Mouse (Mus musculus): ENCODE data around the gene Saa3. TPM values are rescaled to one million over a fixed set of nuclear protein-coding genes. Genes with fewer than 3 reads are reported as not detected.
"Not testable (repeated sequence)": the region's sequence is repeated elsewhere in the genome, so short reads cannot be mapped to it uniquely, and the experiment has no call there.

Saa3 gene
- total and polyA plus RNA-seq, 3 experiments, result 1.0 TPM; not detected in 2

GRCm38 (mm10) chr7:46746381-46746780, 30.9 kb upstream of the Saa3 start:
- Histone ChIP-seq H3K36me3 (replicated peaks) (no peaks in the 10 kb centered on the region), H3K27me3 (ENCODE audit: insufficient read depth, low read length) (peaks cover 45% of the 10 kb centered on the region), H3K4me1 (ENCODE audit: insufficient read depth, low read depth, low read length) (no peaks in the 10 kb centered on the region), H3K4me3 (ENCODE audit: low read depth, low read length) (no peak overlapping the region), H3K9me3 (replicated peaks) (no peaks in the 10 kb centered on the region)
- DNase-seq (ENCODE audit: low spot score), result no peak
- TF ChIP-seq GATA2 (IDR thresholded peaks at IDR 0.05; ENCODE audit: borderline replicate concordance, low read depth, low read length), result no peak
- TF ChIP-seq GATA1 (IDR thresholded peaks at IDR 0.05; ENCODE audit: borderline replicate concordance, low read length), result no peak
- no peak for TF ChIP-seq TAL1 (conservative IDR thresholded peaks at IDR 0.05; ENCODE audit: low read depth, low read length)
- no peak for TF ChIP-seq POLR2AphosphoS5 (IDR thresholded peaks at IDR 0.05; ENCODE audit: insufficient replicate concordance, low read depth, low read length)
- TF ChIP-seq CTCF (IDR thresholded peaks at IDR 0.05; ENCODE audit: low read depth, low read length), result no peak
- no peak for ATAC-seq (ENCODE audit: extremely low read depth, insufficient number of reproducible peaks, low FRiP score, poor library complexity, severe bottlenecking)

- H3K9me3 ChIP-seq (replicated peaks), result no peaks in the 10 kb centered on the region
- H3K4me3 ChIP-seq (ENCODE audit: low read depth, low read length), result no peak overlapping the region
- H3K27me3 ChIP-seq (ENCODE audit: insufficient read depth, low read length), result peaks cover 48% of the 10 kb centered on the region
- no peak for DNase-seq (ENCODE audit: low spot score)
- TF ChIP-seq GATA1 (IDR thresholded peaks at IDR 0.05; ENCODE audit: borderline replicate concordance, low read length), result no peak
- ATAC-seq (ENCODE audit: extremely low read depth, insufficient number of reproducible peaks, low FRiP score, poor library complexity, severe bottlenecking), result no peak
- no peaks in the 10 kb centered on the region for H3K4me1 ChIP-seq (ENCODE audit: insufficient read depth, low read depth, low read length)
- H3K36me3 ChIP-seq (replicated peaks), result no peaks in the 10 kb centered on the region
Measured at GRCm38 (mm10) chr7:46745816-46746215, 30.3 kb upstream of the Saa3 start.

DNA sequence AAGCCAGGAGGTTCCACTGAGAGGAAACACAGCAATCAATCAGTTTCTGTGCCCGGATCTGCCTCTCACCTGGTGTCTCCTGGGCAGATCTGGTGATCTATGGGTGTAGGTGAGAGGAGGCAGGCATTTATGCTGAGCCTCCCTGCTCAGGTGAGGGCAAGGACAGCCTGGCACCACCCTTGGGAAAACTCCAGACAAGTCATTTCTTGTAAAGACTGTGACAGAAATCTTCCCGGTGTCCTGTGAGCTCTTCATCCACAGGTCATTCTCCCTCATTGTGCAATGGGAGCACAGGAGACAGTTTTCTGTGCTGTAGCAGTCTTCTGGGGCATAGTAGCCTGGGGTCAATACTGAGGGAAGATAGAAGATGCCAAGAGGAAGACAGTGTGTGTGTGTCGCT, 27.4 kb upstream of the Saa3 start, which contains the start of gene Saa1:
TSS of gene Saa1 (minus strand) at position 101 of the 400 bp plus-strand sequence.
- H3K4me3 ChIP-seq (ENCODE audit: low read depth, low read length); DNase-seq (ENCODE audit: low spot score); ATAC-seq (ENCODE audit: extremely low read depth, insufficient number of reproducible peaks, low FRiP score, poor library complexity, severe bottlenecking); H3K9me3 ChIP-seq (replicated peaks); H3K4me1 ChIP-seq (ENCODE audit: insufficient read depth, low read depth, low read length); H3K36me3 ChIP-seq (replicated peaks): not testable (repeated sequence)
- peaks cover 44% of the 10 kb centered on the region for H3K27me3 ChIP-seq (ENCODE audit: insufficient read depth, low read length)

- H3K27me3 ChIP-seq (ENCODE audit: insufficient read depth, low read length), result peaks cover 28% of the 10 kb centered on the region
- H3K36me3 ChIP-seq (replicated peaks); DNase-seq (ENCODE audit: low spot score); H3K4me3 ChIP-seq (ENCODE audit: low read depth, low read length); ATAC-seq (ENCODE audit: extremely low read depth, insufficient number of reproducible peaks, low FRiP score, poor library complexity, severe bottlenecking); H3K9me3 ChIP-seq (replicated peaks); H3K4me1 ChIP-seq (ENCODE audit: insufficient read depth, low read depth, low read length): not testable (repeated sequence)
Measured at GRCm38 (mm10) chr7:46740041-46740440, 24.5 kb upstream of the Saa3 start.

DNA sequence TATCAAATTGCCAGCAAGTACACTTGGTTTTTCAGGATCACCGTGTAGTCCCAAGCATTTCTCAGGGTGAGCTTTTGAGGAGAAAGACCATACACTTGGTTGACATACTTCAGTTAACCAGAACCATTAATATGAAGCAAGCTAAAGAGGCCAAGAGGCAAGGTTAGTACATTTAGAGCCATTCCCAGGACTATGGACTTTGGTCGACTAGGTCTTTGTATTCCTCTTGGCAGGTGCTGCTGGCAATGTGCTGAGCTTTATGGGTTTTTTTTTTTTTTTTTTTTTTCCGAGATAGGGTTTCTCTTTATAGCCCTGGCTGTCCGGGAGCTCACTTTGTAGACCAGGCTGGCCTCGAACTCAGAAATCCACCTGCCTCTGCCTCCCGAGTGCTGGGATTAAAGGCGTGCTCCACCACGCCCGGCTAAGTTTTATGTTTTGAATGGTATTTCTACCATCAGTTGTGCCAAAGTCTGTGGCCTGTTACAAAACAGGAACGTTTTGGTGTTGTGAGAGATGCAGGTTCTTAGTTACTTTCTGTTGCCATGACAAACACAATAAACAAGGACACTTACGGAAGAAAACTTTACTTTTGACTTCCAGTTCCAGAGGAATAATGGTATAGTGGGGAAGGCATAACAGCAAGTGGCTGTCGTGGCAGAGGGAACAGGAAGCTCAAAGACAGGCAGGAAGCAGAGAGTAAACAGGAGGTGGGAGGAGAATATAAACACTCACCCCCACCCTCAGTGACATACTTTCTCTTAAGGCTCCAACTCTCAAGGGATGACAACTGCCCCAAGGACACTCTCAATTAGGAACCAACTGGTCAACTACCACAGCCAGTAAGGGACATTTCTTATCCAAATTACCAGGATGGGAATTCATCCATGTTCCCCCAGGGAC, 23.3 kb upstream of the Saa3 start:
- no peak overlapping the region for H3K4me3 ChIP-seq (ENCODE audit: low read depth, low read length)
- ATAC-seq (ENCODE audit: extremely low read depth, insufficient number of reproducible peaks, low FRiP score, poor library complexity, severe bottlenecking), result no peak
- TF ChIP-seq GATA2 (IDR thresholded peaks at IDR 0.05; ENCODE audit: borderline replicate concordance, low read depth, low read length) (no peak), TAL1 (conservative IDR thresholded peaks at IDR 0.05; ENCODE audit: low read depth, low read length) (no peak), POLR2AphosphoS5 (IDR thresholded peaks at IDR 0.05; ENCODE audit: insufficient replicate concordance, low read depth, low read length) (no peak), CTCF (IDR thresholded peaks at IDR 0.05; ENCODE audit: low read depth, low read length) (no peak), GATA1 (IDR thresholded peaks at IDR 0.05; ENCODE audit: borderline replicate concordance, low read length) (no peak)
- no peaks in the 10 kb centered on the region for H3K9me3 ChIP-seq (replicated peaks)
- H3K4me1 ChIP-seq (ENCODE audit: insufficient read depth, low read depth, low read length), result peaks cover 6% of the 10 kb centered on the region; the same call in 1 of the 2 replicates
- peaks cover 31% of the 10 kb centered on the region for H3K27me3 ChIP-seq (ENCODE audit: insufficient read depth, low read length)
- DNase-seq (ENCODE audit: low spot score), result no peak
- H3K36me3 ChIP-seq (replicated peaks), result no peaks in the 10 kb centered on the region

GRCm38 (mm10) chr7:46734983-46735382, 19.5 kb upstream of the Saa3 start:
- TF ChIP-seq POLR2AphosphoS5 (IDR thresholded peaks at IDR 0.05; ENCODE audit: insufficient replicate concordance, low read depth, low read length), result no peak
- no peak for TF ChIP-seq CTCF (IDR thresholded peaks at IDR 0.05; ENCODE audit: low read depth, low read length)
- TF ChIP-seq TAL1 (conservative IDR thresholded peaks at IDR 0.05; ENCODE audit: low read depth, low read length), result no peak
- TF ChIP-seq GATA1 (IDR thresholded peaks at IDR 0.05; ENCODE audit: borderline replicate concordance, low read length), result no peak
- TF ChIP-seq GATA2 (IDR thresholded peaks at IDR 0.05; ENCODE audit: borderline replicate concordance, low read depth, low read length), result no peak
- H3K36me3 ChIP-seq (replicated peaks), result no peaks in the 10 kb centered on the region
- peaks cover 32% of the 10 kb centered on the region for H3K27me3 ChIP-seq (ENCODE audit: insufficient read depth, low read length)
- no peak for ATAC-seq (ENCODE audit: extremely low read depth, insufficient number of reproducible peaks, low FRiP score, poor library complexity, severe bottlenecking)
- H3K4me1 ChIP-seq (ENCODE audit: insufficient read depth, low read depth, low read length), result peaks cover 6% of the 10 kb centered on the region; the same call in 1 of the 2 replicates
- H3K9me3 ChIP-seq (replicated peaks), result no peaks in the 10 kb centered on the region
- no peak overlapping the region for H3K4me3 ChIP-seq (ENCODE audit: low read depth, low read length)
- no peak for DNase-seq (ENCODE audit: low spot score)

GRCm38 (mm10) chr7:46732458-46732857, 17.0 kb upstream of the Saa3 start, which contains the start of gene Saa4:
Saa4 (minus strand) TSS chr7:46732603.
- Histone ChIP-seq H3K4me3 (ENCODE audit: low read depth, low read length) (no peak within 1 kb of the TSS), H3K9me3 (replicated peaks) (no peaks in the 10 kb centered on the region), H3K27me3 (ENCODE audit: insufficient read depth, low read length) (peaks cover 41% of the 10 kb centered on the region), H3K36me3 (replicated peaks) (no peaks in the 10 kb centered on the region), H3K4me1 (ENCODE audit: insufficient read depth, low read depth, low read length) (peaks cover 6% of the 10 kb centered on the region; the same call in 1 of the 2 replicates)
- no peak for TF ChIP-seq GATA1 (IDR thresholded peaks at IDR 0.05; ENCODE audit: borderline replicate concordance, low read length)
- TF ChIP-seq GATA2 (IDR thresholded peaks at IDR 0.05; ENCODE audit: borderline replicate concordance, low read depth, low read length), result no peak
- no peak for TF ChIP-seq TAL1 (conservative IDR thresholded peaks at IDR 0.05; ENCODE audit: low read depth, low read length)
- no peak for TF ChIP-seq POLR2AphosphoS5 (IDR thresholded peaks at IDR 0.05; ENCODE audit: insufficient replicate concordance, low read depth, low read length)
- no peak for TF ChIP-seq CTCF (IDR thresholded peaks at IDR 0.05; ENCODE audit: low read depth, low read length)
- no peak for DNase-seq (ENCODE audit: low spot score)
- no peak for ATAC-seq (ENCODE audit: extremely low read depth, insufficient number of reproducible peaks, low FRiP score, poor library complexity, severe bottlenecking)

All from G1E (cell line).